Mouse (Mus musculus) heart, embryonic 11.5 days (tissue): Measurements from ENCODE around the gene Acer2. TPM values are rescaled to one million over a fixed set of nuclear protein-coding genes. Genes with fewer than 3 reads are reported as not detected.

ENCODE experiments used
- ATAC-seq: fragments of 200-750 bp; cut with Nextera tagmentation; replicated peaks from 2 replicates; pipeline ENCODE4 v1.8.0; 2017; ENCODE audit warnings: moderate library complexity; ENCODE audit not compliant: insufficient number of reproducible peaks, low FRiP score, low TSS enrichment
- H3K27ac ChIP-seq: fragments of 300-500 bp; sonication (generic); 2 replicates; pipeline ENCODE4 v1.5.1; 2014; ENCODE audit warnings: mild to moderate bottlenecking, low read depth, low read length
- H3K27me3 ChIP-seq: fragments of 300-500 bp; sonication (generic); 2 replicates; pipeline ENCODE4 v1.6.1; 2014; ENCODE audit warnings: mild to moderate bottlenecking, low read length, mixed read lengths; ENCODE audit not compliant: control insufficient read depth, insufficient read depth
- H3K36me3 ChIP-seq: fragments of 300-500 bp; sonication (generic); 2 replicates; pipeline ENCODE4 v1.6.1; 2014; ENCODE audit warnings: mild to moderate bottlenecking, low read length, moderate library complexity, mixed read lengths; ENCODE audit not compliant: control insufficient read depth, insufficient read depth
- H3K4me1 ChIP-seq: fragments of 300-500 bp; sonication (generic); 2 replicates; pipeline ENCODE4 v1.6.1; 2014; ENCODE audit warnings: low read length; ENCODE audit not compliant: control insufficient read depth, insufficient read depth
- H3K4me2 ChIP-seq: fragments of 300-500 bp; sonication (generic); 2 replicates; pipeline ENCODE4 v1.6.1; 2014; ENCODE audit warnings: mild to moderate bottlenecking, moderate library complexity
- H3K4me3 ChIP-seq: fragments of 300-500 bp; sonication (generic); 2 replicates; pipeline ENCODE4 v1.5.1; 2014; ENCODE audit warnings: low read depth, low read length
- H3K9ac ChIP-seq: fragments of 300-500 bp; sonication (generic); 2 replicates; pipeline ENCODE4 v1.6.1; 2014; ENCODE audit warnings: mild to moderate bottlenecking, low read depth, low read length, moderate library complexity
- H3K9me3 ChIP-seq: fragments of 300-500 bp; sonication (generic); replicated peaks from 2 replicates; pipeline ENCODE4 v1.6.1; 2016; ENCODE audit warnings: low read length; ENCODE audit not compliant: control insufficient read depth
- WGBS: fragments of 180-500 bp; shearing (Covaris S2); extraction: QIAGEN DNeasy Blood & Tissue Kit; methylation state at CpG from one replicate; pipeline ENCODE4 v1.1.7; 2014; ENCODE audit not compliant: insufficient replicate concordance; 5-methylcytosine and 5-hydroxymethylcytosine counted together
- polyA plus RNA-seq: library from polyadenylated mRNA; unstranded; fragments of >200 nt; fragmentation: Nextera tagmentation; extraction: Ambion mirVana; gene quantifications from 2 replicates; pipeline ENCODE4 v1.2.1, GENCODE M21; 2014

Gene Acer2
- polyA plus RNA-seq, 1 experiment from 2014 or later = 34.1 TPM

DNA sequence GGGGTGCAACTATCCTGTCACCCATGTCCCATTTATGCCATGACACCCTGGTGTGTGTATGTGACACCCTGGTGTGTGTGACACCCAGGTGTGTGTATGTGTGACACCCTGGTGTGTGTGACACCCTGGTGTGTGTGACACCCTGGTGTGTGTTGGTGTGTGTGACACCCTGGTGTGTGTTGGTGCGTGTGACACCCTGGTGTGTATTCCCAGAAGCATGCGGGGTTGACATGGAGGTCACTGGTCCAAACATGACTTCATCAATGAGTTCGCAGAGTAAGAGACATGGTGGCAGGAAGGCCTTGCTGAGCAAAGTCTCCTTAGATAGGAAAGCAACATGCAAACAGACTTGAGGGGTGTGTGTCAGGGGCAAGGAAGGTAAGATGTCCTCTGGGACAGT lies 52.8 kb downstream of the Acer2 start:
- Histone ChIP-seq H3K27ac (no peak overlapping the region), H3K9ac (no peak overlapping the region), H3K27me3 (no peaks in the 10 kb centered on the region), H3K4me3 (no peak overlapping the region), H3K36me3 (no peaks in the 10 kb centered on the region), H3K4me2 (no peak overlapping the region), H3K9me3 (no peaks in the 10 kb centered on the region), H3K4me1 (no peaks in the 10 kb centered on the region)
- no peak for ATAC-seq
- WGBS = 85% methylated on average over 3 of the region's 3 CpGs

DNA sequence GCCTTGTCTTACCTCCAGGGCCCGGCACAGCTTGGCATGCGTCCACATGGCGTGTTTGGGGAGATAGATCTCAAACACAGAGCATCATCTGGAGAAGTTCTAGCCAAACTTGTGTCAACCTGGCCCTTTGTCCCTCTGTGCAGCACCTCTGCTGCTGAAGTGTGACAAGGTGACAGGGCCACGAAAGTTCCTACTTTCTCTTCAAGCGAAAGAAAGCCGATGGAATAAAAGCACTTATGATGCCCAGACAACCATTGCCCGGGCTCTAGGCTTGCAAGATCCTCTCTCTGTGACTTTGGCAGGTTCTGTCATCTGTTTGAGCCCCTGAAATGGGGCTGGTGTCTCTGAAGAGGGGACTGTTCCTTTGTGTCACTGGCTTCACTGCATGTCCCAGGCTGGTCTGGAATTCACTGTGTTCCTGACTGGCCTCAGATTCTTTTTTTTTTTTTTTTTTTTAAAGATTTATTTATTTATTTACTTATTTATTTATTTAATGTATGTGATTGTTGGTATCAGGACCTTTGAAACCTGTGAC lies 56.0 kb downstream of the Acer2 start:
- Histone ChIP-seq H3K36me3 (no peaks in the 10 kb centered on the region), H3K27ac (no peak overlapping the region), H3K27me3 (no peaks in the 10 kb centered on the region), H3K4me2 (peak overlapping the region; percentile 66), H3K4me1 (no peaks in the 10 kb centered on the region), H3K4me3 (peak overlapping the region; percentile 44), H3K9me3 (no peaks in the 10 kb centered on the region), H3K9ac (no peak overlapping the region)
- WGBS = 88% methylated on average over 7 of the region's 7 CpGs
- no peak for ATAC-seq

DNA sequence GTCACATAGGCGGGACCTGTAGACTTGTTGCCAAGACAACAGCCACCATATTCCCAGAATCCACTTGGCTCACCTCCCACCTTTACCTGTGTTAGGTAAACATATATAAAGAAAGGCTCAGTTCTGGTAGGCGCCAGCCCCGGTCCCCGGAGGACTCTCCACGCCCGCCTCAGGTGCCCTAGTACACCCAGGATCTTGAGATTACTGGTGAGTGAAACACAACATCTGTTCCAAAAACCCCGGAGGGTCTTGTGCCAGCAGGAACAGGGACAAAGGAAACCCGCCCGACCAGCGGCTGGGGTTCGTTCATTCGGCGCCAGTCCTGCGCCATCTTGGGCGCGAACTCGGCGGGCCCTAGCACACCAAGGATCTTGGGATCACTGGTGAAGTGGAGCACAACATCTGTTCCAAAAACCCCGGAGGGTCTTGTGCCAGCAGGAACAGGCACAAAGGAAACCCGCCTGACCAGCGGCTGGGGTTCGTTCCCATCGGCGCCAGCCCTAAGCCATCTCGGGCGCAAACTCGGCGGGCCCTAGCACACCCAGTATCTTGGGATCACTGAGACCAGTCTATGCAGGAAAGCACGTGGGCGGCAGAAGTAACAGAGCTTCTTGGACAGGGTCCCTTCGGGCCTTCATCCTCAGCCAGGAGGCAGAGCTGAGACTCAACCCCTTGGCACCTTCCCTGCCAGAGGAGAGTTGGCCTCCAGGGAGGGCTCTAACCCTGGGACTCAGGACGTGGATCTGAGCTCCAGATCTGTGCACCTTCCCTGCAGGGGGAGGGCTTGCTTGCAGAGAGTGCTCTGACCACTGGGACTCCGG lies 56.6 kb downstream of the Acer2 start:
- peak overlapping the region; percentile 66 for H3K4me2 ChIP-seq
- peak overlapping the region; percentile 71 for H3K9ac ChIP-seq
- H3K27me3 ChIP-seq = no peaks in the 10 kb centered on the region
- no peaks in the 10 kb centered on the region for H3K9me3 ChIP-seq
- no peak overlapping the region for H3K27ac ChIP-seq
- no peaks in the 10 kb centered on the region for H3K4me1 ChIP-seq
- peak overlapping the region; percentile 44 for H3K4me3 ChIP-seq
- WGBS = 8% methylated on average over 33 of the region's 33 CpGs
- ATAC-seq = peak; percentile 52
- no peaks in the 10 kb centered on the region for H3K36me3 ChIP-seq

DNA sequence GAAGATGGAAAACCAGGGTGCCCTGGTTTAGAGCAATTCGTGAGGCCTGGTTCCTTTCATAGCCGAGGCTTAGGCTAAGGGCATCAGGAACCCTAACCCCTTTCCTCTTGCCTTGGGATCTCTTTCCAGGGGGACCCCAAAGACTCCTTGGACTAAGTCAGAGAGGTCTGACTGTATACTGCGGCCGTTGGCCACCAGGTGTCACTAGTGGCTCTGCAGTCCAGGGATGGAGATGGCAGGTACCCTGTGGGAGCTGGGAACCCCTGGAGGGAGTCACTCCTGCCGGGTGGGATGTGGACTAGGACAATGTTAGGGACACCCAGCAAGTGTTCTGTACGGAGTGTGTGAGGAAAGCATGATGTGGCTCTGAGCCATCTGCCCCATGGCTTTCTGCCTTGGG lies 58.8 kb downstream of the Acer2 start:
- Histone ChIP-seq H3K4me1 (no peaks in the 10 kb centered on the region), H3K27ac (no peak overlapping the region), H3K4me3 (no peak overlapping the region), H3K27me3 (no peaks in the 10 kb centered on the region), H3K9ac (no peak overlapping the region), H3K9me3 (no peaks in the 10 kb centered on the region), H3K36me3 (no peaks in the 10 kb centered on the region), H3K4me2 (no peak overlapping the region)
- 75% methylated on average over 6 of the region's 6 CpGs for WGBS
- ATAC-seq = no peak

DNA sequence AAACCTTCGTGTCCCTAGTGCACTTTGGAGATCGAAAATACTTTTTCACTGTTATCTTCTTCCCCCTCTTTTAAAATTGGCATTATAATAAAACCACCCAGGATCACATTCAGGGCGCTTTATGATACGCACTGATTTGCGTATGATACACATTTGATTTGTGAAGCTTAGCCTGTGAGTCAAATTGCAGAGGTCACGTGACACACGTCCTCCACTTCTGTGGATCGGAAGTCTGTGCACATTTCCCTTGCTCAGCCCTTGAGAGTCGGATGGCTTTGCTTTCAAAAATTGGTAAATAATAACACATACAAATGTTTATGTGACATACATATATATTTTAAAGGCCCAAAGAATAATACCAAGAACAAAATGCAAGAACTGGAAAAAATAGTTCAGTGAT lies 62.0 kb downstream of the Acer2 start:
- ATAC-seq = no peak
- Histone ChIP-seq H3K9ac (no peak overlapping the region), H3K27me3 (no peaks in the 10 kb centered on the region), H3K36me3 (no peaks in the 10 kb centered on the region), H3K4me3 (no peak overlapping the region), H3K9me3 (no peaks in the 10 kb centered on the region), H3K4me1 (no peaks in the 10 kb centered on the region), H3K27ac (no peak overlapping the region), H3K4me2 (no peak overlapping the region)
- WGBS = 93% methylated on average over 9 of the region's 9 CpGs

DNA sequence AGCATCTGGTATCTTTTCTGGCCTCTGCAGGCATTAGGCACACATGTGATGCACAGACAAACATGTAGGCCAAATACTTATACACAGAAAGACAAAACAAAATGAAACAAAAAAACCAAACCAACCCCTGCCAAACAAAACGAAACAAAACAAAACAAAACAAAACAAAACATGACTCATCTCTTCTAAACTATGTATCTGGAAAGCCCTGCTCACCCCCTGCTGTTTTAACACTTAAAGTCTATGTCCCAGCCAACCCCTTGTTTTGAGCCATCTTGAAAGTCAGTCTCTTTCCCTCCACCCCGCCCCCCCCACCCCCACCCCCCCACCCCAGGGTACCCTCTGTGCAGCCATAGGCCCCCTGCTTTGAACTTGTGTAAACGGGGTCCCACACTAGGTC lies 62.5 kb downstream of the Acer2 start:
- Histone ChIP-seq H3K4me1 (no peaks in the 10 kb centered on the region), H3K27me3 (no peaks in the 10 kb centered on the region), H3K36me3 (no peaks in the 10 kb centered on the region), H3K9me3 (no peaks in the 10 kb centered on the region), H3K9ac (no peak overlapping the region), H3K27ac (no peak overlapping the region), H3K4me3 (no peak overlapping the region), H3K4me2 (no peak overlapping the region)
- 53% methylated on average over 3 of the region's 3 CpGs for WGBS
- no peak for ATAC-seq

DNA sequence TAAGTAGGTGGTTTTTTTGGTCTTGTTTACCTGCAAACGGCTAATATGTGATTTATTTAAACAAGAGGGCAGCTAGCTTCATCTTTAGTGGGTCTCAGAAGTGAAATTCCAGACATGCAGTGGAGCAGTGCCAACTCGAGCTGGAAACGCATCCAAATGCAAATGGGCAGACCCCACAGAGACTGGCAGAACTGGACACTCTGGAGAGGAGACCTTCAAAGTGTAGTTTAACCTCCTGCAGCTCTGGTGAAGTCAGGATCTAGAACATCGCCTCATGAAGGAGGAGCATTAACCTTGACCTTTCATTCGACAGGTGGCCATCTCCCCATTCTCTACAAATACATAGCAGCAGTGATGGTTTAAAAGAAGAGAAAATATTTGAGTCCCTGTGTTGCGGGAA lies 68.5 kb downstream of the Acer2 start:
- no peak overlapping the region for H3K9ac ChIP-seq
- H3K4me2 ChIP-seq = no peak overlapping the region
- no peaks in the 10 kb centered on the region for H3K4me1 ChIP-seq
- H3K4me3 ChIP-seq = no peak overlapping the region
- H3K9me3 ChIP-seq = no peaks in the 10 kb centered on the region
- 77% methylated on average over 6 of the region's 6 CpGs for WGBS
- no peaks in the 10 kb centered on the region for H3K27me3 ChIP-seq
- no peak for ATAC-seq
- H3K27ac ChIP-seq = no peak overlapping the region
- no peaks in the 10 kb centered on the region for H3K36me3 ChIP-seq

DNA sequence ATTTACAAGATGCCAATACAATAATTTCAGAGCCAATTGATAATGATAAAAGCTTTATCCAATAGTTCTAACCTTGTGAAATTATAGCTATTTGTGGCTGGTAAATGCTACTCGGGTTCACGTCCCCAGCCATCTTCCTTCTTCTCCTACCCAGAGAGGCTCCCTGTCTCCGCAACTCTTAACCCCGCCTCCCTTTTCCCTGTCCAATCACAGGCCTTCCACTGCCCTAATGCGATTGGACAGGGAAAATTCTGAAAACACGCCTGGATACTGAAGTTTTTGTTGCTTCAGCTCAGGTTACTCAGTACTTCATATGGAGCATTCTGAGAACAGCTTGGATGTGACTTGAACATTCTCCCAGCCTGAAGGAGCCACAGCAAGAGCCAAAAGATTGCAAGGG lies 69.1 kb downstream of the Acer2 start:
- Histone ChIP-seq H3K27ac (no peak overlapping the region), H3K4me3 (no peak overlapping the region), H3K27me3 (no peaks in the 10 kb centered on the region), H3K9me3 (no peaks in the 10 kb centered on the region), H3K4me2 (no peak overlapping the region), H3K9ac (no peak overlapping the region), H3K4me1 (no peaks in the 10 kb centered on the region), H3K36me3 (no peaks in the 10 kb centered on the region)
- ATAC-seq = no peak
- WGBS = 56% methylated on average over 6 of the region's 6 CpGs

DNA sequence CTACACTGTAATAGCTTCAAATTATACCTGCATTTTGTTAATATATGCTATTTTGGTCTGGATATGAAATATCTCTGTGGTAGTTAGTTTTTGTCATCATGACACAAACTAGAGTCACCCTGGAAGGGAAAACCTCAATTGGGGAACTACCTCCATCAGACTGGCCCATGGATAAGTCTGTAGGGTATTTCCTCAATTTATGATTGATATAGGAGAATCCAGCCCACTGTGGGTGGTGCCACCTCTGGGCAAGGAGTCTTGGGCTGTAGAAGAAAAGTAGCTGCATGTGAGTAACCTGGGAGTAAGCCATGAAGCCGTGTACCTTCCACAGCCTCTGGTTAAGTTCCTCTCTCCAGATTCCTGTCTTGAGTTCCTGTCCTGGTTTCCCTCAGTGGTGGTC lies 74.6 kb downstream of the Acer2 start:
- WGBS = 75% methylated on average over 1 of the region's 1 CpGs
- no peak overlapping the region for H3K4me2 ChIP-seq
- H3K27ac ChIP-seq = no peak overlapping the region
- H3K9me3 ChIP-seq = no peaks in the 10 kb centered on the region
- no peaks in the 10 kb centered on the region for H3K36me3 ChIP-seq
- H3K4me3 ChIP-seq = no peak overlapping the region
- no peaks in the 10 kb centered on the region for H3K4me1 ChIP-seq
- H3K27me3 ChIP-seq = no peaks in the 10 kb centered on the region
- ATAC-seq = no peak
- H3K9ac ChIP-seq = no peak overlapping the region
